Comparison of ENCODE assay signal across 16 mouse cellular contexts in the genomic region with DNA sequence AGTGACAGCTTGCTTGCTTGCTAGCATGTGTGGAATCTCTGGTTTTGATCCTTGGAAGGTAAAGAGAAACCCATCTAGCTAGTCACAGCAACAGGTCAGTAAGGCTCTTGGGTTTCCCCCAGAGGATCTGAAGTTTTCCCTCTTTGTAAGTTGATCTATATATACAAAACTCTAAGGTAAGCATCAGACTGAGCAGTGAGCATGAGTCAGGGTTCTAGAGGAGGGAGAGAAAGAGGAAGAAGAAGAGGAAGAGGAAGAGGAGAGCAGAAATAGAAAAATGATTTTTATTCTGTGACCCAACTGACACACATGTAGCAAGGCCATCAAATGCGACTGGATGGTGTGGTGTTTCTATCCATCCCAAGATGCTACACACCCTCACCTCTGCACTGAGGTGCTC.
"Had no signal": no experiment of that assay in that cellular context is flagged by ENCODE, and none has a peak within 500 bp of the region (broad histone marks: within the 10 kb centered on the region; RNA-seq: fewer than 3 reads in every experiment).

No protein-coding gene starts in this region.

- H3K27ac ChIP-seq: neural tube, embryonic 13.5 days; neural tube, embryonic 15.5 days; stomach, embryonic 15.5 days; stomach, postnatal 0 days had no signal

- H3K9me3 ChIP-seq: neural tube, embryonic 13.5 days; neural tube, embryonic 15.5 days; stomach, embryonic 15.5 days had no signal

- H3K36me3 ChIP-seq: neural tube, embryonic 13.5 days; neural tube, embryonic 15.5 days; stomach, embryonic 15.5 days had no signal

- H3K9ac ChIP-seq: neural tube, embryonic 13.5 days; neural tube, embryonic 15.5 days; stomach, embryonic 15.5 days had no signal

- DNase-seq: retina, postnatal 1 day; right cerebral cortex, adult 18-20 months; right cerebral cortex, postnatal 14 days; right cerebral cortex, postnatal 25 days; right cerebral cortex, postnatal 4 days; spleen, adult 18-20 months; thymus, adult 18-20 months; thymus, adult 2 months; thymus, postnatal 14 days; thymus, postnatal 25 days; thymus, postnatal 36 days; thymus, postnatal 4 days had no signal

- H3K4me3 ChIP-seq: neural tube, embryonic 13.5 days; neural tube, embryonic 15.5 days; stomach, embryonic 15.5 days had no signal

- H3K4me1 ChIP-seq: neural tube, embryonic 13.5 days; neural tube, embryonic 15.5 days; stomach, embryonic 15.5 days had no signal

- H3K4me2 ChIP-seq: neural tube, embryonic 13.5 days; neural tube, embryonic 15.5 days; stomach, embryonic 15.5 days had no signal

- H3K27me3 ChIP-seq: neural tube, embryonic 13.5 days; neural tube, embryonic 15.5 days; stomach, embryonic 15.5 days had no signal
